Mouse (Mus musculus): ENCODE results near the gene Nup62cl. TPM values are rescaled to one million over a fixed set of nuclear protein-coding genes. Genes with fewer than 3 reads are reported as not detected.

Gene Nup62cl
- not detected in 2 replicates for total RNA-seq (2023)

GRCm38 (mm10) chrX:140062135-140062975 is at the start of gene Nup62cl, which contains the start of gene Pih1h3b:
Gene Nup62cl (minus strand): TSS chrX:140062712.
Gene Pih1h3b (plus strand): TSS chrX:140062879.

DNA sequence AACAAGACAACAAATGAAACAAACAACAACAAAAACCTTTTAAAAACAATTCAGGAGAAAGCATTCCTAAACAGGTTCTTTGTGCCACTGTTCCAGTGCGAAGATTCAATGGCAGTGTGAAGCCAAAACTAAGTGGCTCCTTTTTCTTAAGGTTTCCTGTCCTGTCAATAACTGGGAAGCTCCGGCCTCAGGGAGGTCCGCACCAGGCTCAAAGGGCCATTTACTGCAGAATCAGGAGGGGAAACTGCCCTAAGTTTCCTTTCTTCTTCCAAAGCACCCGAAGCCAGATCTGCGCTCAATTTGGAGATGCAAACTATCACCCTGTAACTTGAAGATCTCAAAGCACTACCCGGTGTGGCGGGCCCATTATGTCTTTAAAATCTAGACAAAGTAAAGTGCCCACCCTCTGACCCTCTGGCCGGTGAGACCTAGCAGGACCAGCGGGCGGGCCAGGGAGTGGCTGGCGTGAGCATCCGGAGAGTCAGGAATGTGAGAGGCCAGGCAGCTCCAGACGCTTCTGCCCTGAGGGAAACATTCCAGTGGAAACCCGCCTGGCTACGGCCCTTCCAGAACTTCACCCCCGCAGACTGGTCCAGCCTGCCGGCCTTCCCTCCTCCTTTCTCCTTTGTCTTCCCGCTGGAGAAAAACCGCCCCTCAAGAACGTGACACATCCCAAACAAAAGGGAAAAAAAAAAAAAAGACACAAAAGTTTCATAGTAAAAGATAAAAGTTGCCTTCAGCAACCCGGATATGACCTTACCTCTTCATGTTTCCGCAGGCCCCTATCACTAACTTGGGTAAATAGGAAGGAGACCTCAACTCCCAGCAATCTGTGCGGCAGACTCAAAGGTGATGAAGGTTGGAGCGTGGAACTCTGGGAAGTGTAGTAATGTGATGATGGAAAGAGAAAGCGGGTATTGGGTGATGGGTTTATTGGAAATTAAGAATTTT is 64.5 kb downstream of the Nup62cl start, which contains the start of gene Rbm41:
Gene Rbm41, minus strand, starts transcription at position 856 of the 951 bp plus-strand sequence.

Other genes starting within 250 kb of the Nup62cl start
- gene Morc4, start 191.0 kb downstream of the Nup62cl start, total RNA-seq (2023), result 0.28 TPM in 1 of 2 replicates, not detected in the other
- gene Rbm41, start 64.1 kb downstream of the Nup62cl start, total RNA-seq (2023), result 10.9 and 12.3 TPM in 2 replicates
- gene Pih1h3b, start 167 bp upstream of the Nup62cl start, total RNA-seq (2023), result not detected in 2 replicates